Comparison of ENCODE assay signal across 21 mouse cellular contexts in the genomic region with DNA sequence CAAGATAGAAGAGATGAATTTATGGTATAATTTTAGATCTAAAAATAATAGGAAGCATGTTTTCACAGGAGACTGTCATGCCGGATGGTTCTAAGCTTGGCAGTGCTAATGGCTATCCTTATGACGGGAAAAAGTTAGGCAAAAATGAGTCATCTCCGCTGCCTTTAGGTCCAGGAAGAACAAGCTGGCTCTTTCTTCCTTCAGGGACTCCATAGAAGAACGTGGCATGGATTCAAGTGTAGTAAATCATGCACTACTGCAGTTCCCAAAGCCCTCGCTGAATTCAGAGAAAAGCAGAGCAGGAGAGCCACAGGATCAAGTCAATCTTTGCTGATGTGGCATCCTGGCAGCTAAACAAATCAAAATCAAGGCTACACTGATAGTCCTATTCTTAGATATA. TPM values are rescaled to one million over a fixed set of nuclear protein-coding genes. Genes with fewer than 3 reads are reported as not detected.
DNase-seq lines count a peak whose midpoint lies in the region; ATAC-seq and TF ChIP-seq lines count a peak whose summit lies in the region.
"Had no signal": no experiment of that assay in that cellular context is flagged by ENCODE, and none has a peak within 500 bp of the region (broad histone marks: within the 10 kb centered on the region; RNA-seq: fewer than 3 reads in every experiment).

No protein-coding gene starts in this region.

- no peak for ATAC-seq in heart, postnatal 0 days (ENCODE audit: insufficient read depth, low read depth)
- no peak for ATAC-seq in heart, embryonic 11.5 days (replicated peaks; ENCODE audit: insufficient number of reproducible peaks, low FRiP score, low TSS enrichment)
- ATAC-seq: activated CD4-positive, CD25-positive, alpha-beta regulatory T cell, adult 4 months; CD4-positive, CD25-positive, alpha-beta regulatory T cell, adult 4 months; forebrain, embryonic 13.5 days; midbrain, embryonic 16.5 days had no signal

- 67% methylated on average over 5 of the region's 5 CpGs for WGBS in heart, postnatal 0 days
- WGBS in heart, embryonic 11.5 days (ENCODE audit: insufficient replicate concordance) = 82% methylated on average over 5 of the region's 5 CpGs
- 94% methylated on average over 5 of the region's 5 CpGs for WGBS in midbrain, embryonic 10.5 days

- no peak overlapping the region for H3K4me2 ChIP-seq in heart, postnatal 0 days (ENCODE audit: low read depth, low read length)
- no peak overlapping the region for H3K4me2 ChIP-seq in heart, embryonic 11.5 days
- H3K4me2 ChIP-seq: forebrain, embryonic 13.5 days; heart, embryonic 15.5 days; hindbrain, embryonic 14.5 days; liver, embryonic 15.5 days had no signal

- no peak for TF ChIP-seq CTCF in heart, postnatal 0 days (IDR thresholded peaks at IDR 0.05; ENCODE audit: low read depth)

- no peaks in the 10 kb centered on the region for H3K27me3 ChIP-seq in heart, postnatal 0 days (ENCODE audit: control insufficient read depth, insufficient read depth, low read length)
- H3K27me3 ChIP-seq in heart, embryonic 11.5 days (ENCODE audit: control insufficient read depth, insufficient read depth, low read length) = no peaks in the 10 kb centered on the region
- H3K27me3 ChIP-seq in midbrain, embryonic 10.5 days (ENCODE audit: low read depth, poor library complexity, severe bottlenecking) = no peaks in the 10 kb centered on the region
- H3K27me3 ChIP-seq: forebrain, embryonic 13.5 days; heart, embryonic 15.5 days; liver, embryonic 15.5 days had no signal

- H3K9me3 ChIP-seq in heart, postnatal 0 days (replicated peaks; ENCODE audit: control insufficient read depth, low read length) = no peaks in the 10 kb centered on the region
- H3K9me3 ChIP-seq in heart, embryonic 11.5 days (replicated peaks; ENCODE audit: control insufficient read depth, low read length) = no peaks in the 10 kb centered on the region
- no peaks in the 10 kb centered on the region for H3K9me3 ChIP-seq in midbrain, embryonic 10.5 days (replicated peaks)
- H3K9me3 ChIP-seq: forebrain, embryonic 13.5 days; heart, embryonic 15.5 days; liver, embryonic 15.5 days had no signal

- H3K4me1 ChIP-seq in heart, postnatal 0 days (ENCODE audit: control insufficient read depth, insufficient read depth) = 0 out of 2 replicates have a peak, but pooled peaks cover 5% of the 10 kb centered on the region
- peaks cover 7% of the 10 kb centered on the region for H3K4me1 ChIP-seq in heart, embryonic 11.5 days (ENCODE audit: control insufficient read depth, insufficient read depth, low read length)
- no peaks in the 10 kb centered on the region for H3K4me1 ChIP-seq in midbrain, embryonic 10.5 days
- H3K4me1 ChIP-seq: forebrain, embryonic 13.5 days had no signal

- H3K36me3 ChIP-seq in heart, postnatal 0 days (replicated peaks; ENCODE audit: control insufficient read depth, insufficient read depth, low read length) = peaks cover 15% of the 10 kb centered on the region
- H3K36me3 ChIP-seq in heart, embryonic 11.5 days (ENCODE audit: control insufficient read depth, insufficient read depth, low read length) = peaks cover 3% of the 10 kb centered on the region; the same call in 1 of the 2 replicates
- H3K36me3 ChIP-seq in midbrain, embryonic 10.5 days = peaks cover 47% of the 10 kb centered on the region
- H3K36me3 ChIP-seq: heart, embryonic 15.5 days had no signal

- 0 out of 2 replicates have a peak overlapping the region, but pooled peaks have one; percentile 23 for H3K27ac ChIP-seq in heart, postnatal 0 days (ENCODE audit: low read depth)
- H3K27ac ChIP-seq in heart, embryonic 11.5 days (ENCODE audit: low read depth, low read length) = no peak overlapping the region
- H3K27ac ChIP-seq in midbrain, embryonic 10.5 days (replicated peaks) = no peak overlapping the region
- H3K27ac ChIP-seq: forebrain, embryonic 13.5 days; heart, embryonic 15.5 days; hindbrain, embryonic 14.5 days; liver, embryonic 15.5 days; macrophage had no signal

- no peak for TF ChIP-seq EP300 in heart, postnatal 0 days (IDR thresholded peaks at IDR 0.05; ENCODE audit: low read depth)

- no peak overlapping the region for H3K4me3 ChIP-seq in heart, postnatal 0 days (ENCODE audit: low read depth, low read length)
- H3K4me3 ChIP-seq in heart, embryonic 11.5 days (ENCODE audit: low read depth, low read length) = no peak overlapping the region
- H3K4me3 ChIP-seq in midbrain, embryonic 10.5 days = no peak overlapping the region
- H3K4me3 ChIP-seq: forebrain, embryonic 13.5 days; heart, embryonic 15.5 days; liver, embryonic 15.5 days had no signal

- no peak for DNase-seq in heart, postnatal 0 days (ENCODE audit: low spot score)
- peak; percentile 40 for DNase-seq in ovary, adult 18-20 months (ENCODE audit: low spot score)
- no peak for DNase-seq in ovary, postnatal 14 days (ENCODE audit: low spot score)
- DNase-seq in brain, adult 2 months (ENCODE audit: low read depth, low spot score) = peak; percentile 71
- peak; percentile 49 for DNase-seq in telencephalon, adult 2 months (ENCODE audit: low read depth, low spot score)
- no peak for DNase-seq in midbrain, embryonic 10.5 days (ENCODE audit: low spot score)
- DNase-seq: cerebellum, adult 11-12 months; kidney, adult 11 months; layer of hippocampus, adult 9-11 months; right cerebral cortex, postnatal 14 days had no signal

- H3K9ac ChIP-seq in heart, postnatal 0 days (replicated peaks; ENCODE audit: low read depth, low read length) = no peak overlapping the region
- no peak overlapping the region for H3K9ac ChIP-seq in heart, embryonic 11.5 days (ENCODE audit: low read depth, low read length)
- H3K9ac ChIP-seq: forebrain, embryonic 13.5 days; heart, embryonic 15.5 days; hindbrain, embryonic 14.5 days; liver, embryonic 15.5 days had no signal

RNA-seq across cellular contexts. Expression of gene Tulp1, which starts 50.2 kb away (rescaled TPM):
- total RNA-seq in heart, postnatal 0 days (2014; rRNA removed; ENCODE audit: low replicate concordance) = 0.61 and 5.3 TPM in 2 replicates
- polyA plus RNA-seq in heart, postnatal 0 days (2015; fragmentation: Nextera tagmentation; extraction: Ambion mirVana) = 0.86 and 1.3 TPM in 2 replicates
- 2.9 and 5.0 TPM in 2 replicates for polyA plus RNA-seq in heart, embryonic 11.5 days (2014; fragmentation: Nextera tagmentation; extraction: Ambion mirVana)
- polyA plus RNA-seq in midbrain, embryonic 10.5 days (2016; fragmentation: Nextera tagmentation; extraction: Ambion mirVana) = 2.8 and 5.0 TPM in 2 replicates
- total RNA-seq: left cerebral cortex, postnatal 36 days had no signal
- polyA plus RNA-seq: activated CD4-positive, CD25-positive, alpha-beta regulatory T cell, adult 4 months; cortical plate, adult 2 months; macrophage had no signal

Comparison
In these comparisons a context has a peak if more than half of its experiments do, and no peak if none do; other contexts are left out.
1. DNase-seq: peak in ovary, adult 18-20 months (single experiment), brain, adult 2 months (single experiment) and telencephalon, adult 2 months (single experiment); none in heart, postnatal 0 days (single experiment), ovary, postnatal 14 days (single experiment) and midbrain, embryonic 10.5 days (single experiment).